Mouse (Mus musculus) lung, postnatal 0 days (tissue): Measurements from ENCODE around the gene Slc44a5. TPM values are rescaled to one million over a fixed set of nuclear protein-coding genes. Genes with fewer than 3 reads are reported as not detected.
A peak's percentile ranks its signal among the peaks of the same experiment; 100 is the strongest.

Experiments
- ATAC-seq: fragments of 200-750 bp; cut with Nextera tagmentation; 2 replicates; pipeline ENCODE4 v1.8.0; 2017; ENCODE audit warnings: moderate library complexity
- DNase-seq: peaks from one replicate; pipeline ENCODE4 v3.0.0-alpha.2; 2016; ENCODE audit warnings: low spot score
- H3K27ac ChIP-seq: fragments of 300-500 bp; sonication (generic); 2 replicates; pipeline ENCODE4 v1.5.1; 2014; ENCODE audit warnings: antibody characterized with exemption, mild to moderate bottlenecking, low read length, mixed read lengths
- H3K27me3 ChIP-seq: fragments of 300-500 bp; sonication (generic); replicated peaks from 2 replicates; pipeline ENCODE4 v1.6.1; 2014; ENCODE audit warnings: low read length, mixed read lengths; ENCODE audit not compliant: insufficient read depth
- H3K36me3 ChIP-seq: fragments of 300-500 bp; sonication (generic); 2 replicates; pipeline ENCODE4 v1.6.1; 2014; ENCODE audit warnings: low read length, mixed read lengths; ENCODE audit not compliant: insufficient read depth
- H3K4me1 ChIP-seq: fragments of 300-500 bp; sonication (generic); 2 replicates; pipeline ENCODE4 v1.6.1; 2014; ENCODE audit warnings: antibody characterized with exemption, low read depth, low read length, mixed read lengths; ENCODE audit not compliant: insufficient read depth
- H3K4me2 ChIP-seq: fragments of 300-500 bp; sonication (generic); replicated peaks from 2 replicates; pipeline ENCODE4 v1.6.1; 2014; ENCODE audit warnings: low read depth, mild to moderate bottlenecking, low read length, moderate library complexity, mixed read lengths
- H3K4me3 ChIP-seq: fragments of 300-500 bp; sonication (generic); 2 replicates; pipeline ENCODE4 v1.5.1; 2014; ENCODE audit warnings: low read depth, low read length
- H3K9ac ChIP-seq: fragments of 300-500 bp; sonication (generic); replicated peaks from 2 replicates; pipeline ENCODE4 v1.6.1; 2014; ENCODE audit warnings: low read depth, mild to moderate bottlenecking
- H3K9me3 ChIP-seq: fragments of 300-500 bp; sonication (generic); 2 replicates; pipeline ENCODE4 v1.6.1; 2016; ENCODE audit warnings: low read length, mixed read lengths
- CTCF ChIP-seq: IDR thresholded peaks from 2 replicates; pipeline ENCODE4 v1.5.1; 2016; ENCODE audit warnings: antibody characterized with exemption, mild to moderate bottlenecking
- EP300 ChIP-seq: IDR thresholded peaks from 2 replicates; pipeline ENCODE4 v1.6.1; 2016; ENCODE audit warnings: antibody characterized with exemption, mild to moderate bottlenecking, control low read depth
- WGBS: fragments of 180-500 bp; shearing (Covaris S2); extraction: QIAGEN DNeasy Blood & Tissue Kit; methylation state at CpG from one replicate; pipeline ENCODE4 v1.1.7; 2014; 5-methylcytosine and 5-hydroxymethylcytosine counted together
- polyA plus RNA-seq: library from polyadenylated mRNA; unstranded; fragments of >200 nt; fragmentation: Nextera tagmentation; extraction: Ambion mirVana; gene quantifications from 2 replicates; pipeline ENCODE4 v1.2.1, GENCODE M21; 2015

Slc44a5 gene
- polyA plus RNA-seq, 1 experiment from 2014 or later = 0.20 TPM

GRCm38 (mm10) chr3:154177665-154178305, 204.5 kb downstream of the Slc44a5 start:
- TF ChIP-seq EP300 (no peak), CTCF (no peak)
- Histone ChIP-seq H3K4me2 (no peak overlapping the region), H3K4me3 (no peak overlapping the region), H3K4me1 (no peaks in the 10 kb centered on the region), H3K9me3 (no peaks in the 10 kb centered on the region), H3K9ac (no peak overlapping the region), H3K36me3 (no peaks in the 10 kb centered on the region), H3K27ac (no peak overlapping the region), H3K27me3 (no peaks in the 10 kb centered on the region)
- ATAC-seq = no peak
- DNase-seq = peak; percentile 21
- 53% methylated on average over 8 of the region's 8 CpGs for WGBS

DNA sequence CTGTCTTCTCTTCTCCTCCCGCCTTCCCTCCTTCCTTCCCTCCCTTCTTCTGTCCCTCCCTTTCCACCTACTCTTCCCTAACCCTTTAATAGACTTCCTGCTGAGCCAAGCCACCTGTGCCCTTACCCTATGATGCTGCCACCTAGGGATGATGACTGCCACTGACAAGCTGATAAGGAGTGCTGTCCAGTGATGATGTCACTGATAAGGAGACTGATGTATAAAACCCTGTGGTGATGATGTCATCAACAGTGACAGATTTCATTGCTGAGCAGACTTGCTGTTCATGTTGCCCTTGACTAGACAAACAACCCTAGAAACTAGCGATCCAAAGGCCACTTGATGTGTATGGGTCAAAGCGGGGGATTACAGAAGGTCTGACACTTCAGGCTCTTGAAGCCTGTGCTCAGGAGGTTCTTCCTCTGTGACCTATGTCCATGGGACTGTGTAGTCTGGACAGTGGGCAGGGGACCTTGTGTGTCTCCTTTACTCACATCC, 206.2 kb downstream of the Slc44a5 start:
- no peak overlapping the region for H3K9ac ChIP-seq
- DNase-seq (no peak), ATAC-seq (no peak)
- no peak overlapping the region for H3K4me3 ChIP-seq
- no peak overlapping the region for H3K4me2 ChIP-seq
- WGBS = 87% methylated on average over 2 of the region's 3 CpGs
- TF ChIP-seq EP300 (no peak), CTCF (no peak)
- no peak overlapping the region for H3K27ac ChIP-seq
- H3K36me3 ChIP-seq = no peaks in the 10 kb centered on the region
- no peaks in the 10 kb centered on the region for H3K4me1 ChIP-seq
- no peaks in the 10 kb centered on the region for H3K9me3 ChIP-seq
- H3K27me3 ChIP-seq = no peaks in the 10 kb centered on the region

GRCm38 (mm10) chr3:154182987-154183386, 209.8 kb downstream of the Slc44a5 start:
- DNase-seq (no peak), ATAC-seq (no peak)
- Histone ChIP-seq H3K4me1 (no peaks in the 10 kb centered on the region), H3K27ac (no peak overlapping the region), H3K4me3 (no peak overlapping the region), H3K36me3 (no peaks in the 10 kb centered on the region), H3K27me3 (no peaks in the 10 kb centered on the region), H3K9ac (no peak overlapping the region), H3K4me2 (no peak overlapping the region), H3K9me3 (no peaks in the 10 kb centered on the region)
- WGBS = 74% methylated on average over 7 of the region's 7 CpGs
- TF ChIP-seq CTCF (no peak), EP300 (no peak)

- ATAC-seq (no peak), DNase-seq (no peak)
- no peaks in the 10 kb centered on the region for H3K36me3 ChIP-seq
- H3K4me3 ChIP-seq = no peak overlapping the region
- H3K9me3 ChIP-seq = no peaks in the 10 kb centered on the region
- WGBS = 70% methylated on average over 9 of the region's 9 CpGs
- H3K27ac ChIP-seq = no peak overlapping the region
- TF ChIP-seq CTCF (no peak), EP300 (no peak)
- no peak overlapping the region for H3K4me2 ChIP-seq
- H3K4me1 ChIP-seq = no peaks in the 10 kb centered on the region
- no peak overlapping the region for H3K9ac ChIP-seq
- H3K27me3 ChIP-seq = no peaks in the 10 kb centered on the region
These were observed 210.7 kb downstream of the Slc44a5 start for GRCm38 (mm10) chr3:154183957-154184356.

DNA sequence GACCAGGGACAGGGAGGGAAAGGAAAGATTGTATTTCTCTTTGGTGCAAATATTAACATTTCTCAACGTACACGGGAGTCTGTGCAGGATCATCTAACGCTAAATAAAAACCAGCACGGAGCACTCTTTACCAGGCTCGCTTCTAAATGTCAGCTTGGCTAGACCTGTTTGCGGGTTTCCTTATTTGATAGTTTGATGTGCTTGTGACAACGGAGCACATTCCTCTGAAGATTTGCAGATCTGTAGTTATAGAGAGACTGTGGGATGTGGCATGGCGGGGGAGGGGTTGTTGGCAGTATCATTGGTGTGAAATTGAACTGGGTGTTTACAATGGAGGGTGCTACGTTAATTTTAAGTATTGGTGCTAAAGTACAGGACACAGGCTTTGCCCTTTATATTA, 215.4 kb downstream of the Slc44a5 start:
- H3K4me2 ChIP-seq = no peak overlapping the region
- 36% methylated on average over 9 of the region's 9 CpGs for WGBS
- H3K36me3 ChIP-seq = no peaks in the 10 kb centered on the region
- no peak overlapping the region for H3K4me3 ChIP-seq
- H3K9me3 ChIP-seq = no peaks in the 10 kb centered on the region
- no peak for TF ChIP-seq EP300
- TF ChIP-seq CTCF = no peak
- H3K27ac ChIP-seq = no peak overlapping the region
- no peak for ATAC-seq
- no peak for DNase-seq
- H3K9ac ChIP-seq = no peak overlapping the region
- no peaks in the 10 kb centered on the region for H3K4me1 ChIP-seq
- no peaks in the 10 kb centered on the region for H3K27me3 ChIP-seq

DNA sequence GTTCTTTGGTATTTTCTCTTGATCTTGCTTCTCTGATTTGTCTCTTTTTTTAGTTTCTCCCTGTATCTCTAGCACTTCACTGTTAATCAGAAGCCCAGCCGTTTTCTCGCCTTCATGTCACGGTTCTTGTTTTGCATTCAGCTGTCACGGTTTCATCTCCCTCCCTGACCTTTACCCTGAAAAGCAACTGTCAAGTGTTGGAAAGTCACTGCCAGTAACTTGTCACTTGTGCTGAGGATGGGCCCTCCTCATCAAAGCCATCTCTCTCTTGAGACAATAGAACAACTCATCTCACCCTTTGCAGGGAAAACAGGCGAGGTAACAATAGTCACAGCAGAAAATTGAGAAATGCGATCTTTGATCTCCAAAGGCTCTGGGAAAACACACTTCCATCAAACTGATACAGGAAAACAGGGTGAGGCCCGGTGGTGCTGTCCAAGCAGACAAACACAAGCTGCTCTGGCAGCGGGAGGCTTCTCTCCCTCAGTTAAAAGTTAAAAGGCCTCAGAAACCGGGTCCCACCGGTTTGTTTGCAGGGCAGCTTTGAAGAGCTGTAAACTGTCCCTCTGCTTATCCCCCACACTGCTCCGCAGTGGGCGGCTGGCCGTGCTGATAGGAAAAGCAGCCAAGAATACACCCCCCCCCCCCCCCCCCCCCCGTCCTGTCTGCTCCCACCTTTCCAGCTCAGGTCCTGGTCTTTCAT, 219.2 kb downstream of the Slc44a5 start:
- WGBS = 20% methylated on average over 13 of the region's 14 CpGs
- Histone ChIP-seq H3K4me3 (no peak overlapping the region), H3K36me3 (no peaks in the 10 kb centered on the region), H3K9ac (no peak overlapping the region), H3K9me3 (no peaks in the 10 kb centered on the region), H3K4me2 (no peak overlapping the region), H3K27me3 (no peaks in the 10 kb centered on the region), H3K27ac (no peak overlapping the region), H3K4me1 (no peaks in the 10 kb centered on the region)
- no peak for ATAC-seq
- no peak for DNase-seq
- no peak for TF ChIP-seq EP300
- TF ChIP-seq CTCF = no peak
